Mouse (Mus musculus): ENCODE data around the gene Vps13d.
A peak's percentile ranks its signal among the peaks of the same experiment; 100 is the strongest.

Vps13d gene

GRCm38 (mm10) chr4:144977057-144977456 is 217.7 kb downstream of the Vps13d start:
- no peak for DNase-seq (ENCODE audit: low spot score in 2 of 2)

DNA sequence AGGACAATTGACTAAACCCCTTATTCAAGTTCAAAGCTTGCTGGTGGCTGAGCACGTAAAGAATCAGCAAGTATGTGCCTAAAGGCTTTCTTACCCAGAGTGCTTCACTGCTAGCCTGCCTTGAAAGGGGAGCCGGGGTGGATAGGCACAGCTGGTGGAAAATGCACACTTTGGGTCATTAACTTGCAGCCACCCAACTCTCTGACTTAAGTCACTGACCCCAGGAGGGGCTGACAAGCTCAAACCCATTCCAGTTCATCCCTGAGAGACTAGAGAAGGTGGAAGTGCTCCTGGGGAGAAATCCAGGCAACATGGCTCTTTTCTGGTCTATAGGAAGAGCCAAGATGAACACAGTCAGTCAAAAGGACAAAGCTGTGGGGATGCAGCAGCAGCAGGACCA is 219.3 kb downstream of the Vps13d start:
- no peak for DNase-seq (ENCODE audit: low spot score in 2 of 2)

DNA sequence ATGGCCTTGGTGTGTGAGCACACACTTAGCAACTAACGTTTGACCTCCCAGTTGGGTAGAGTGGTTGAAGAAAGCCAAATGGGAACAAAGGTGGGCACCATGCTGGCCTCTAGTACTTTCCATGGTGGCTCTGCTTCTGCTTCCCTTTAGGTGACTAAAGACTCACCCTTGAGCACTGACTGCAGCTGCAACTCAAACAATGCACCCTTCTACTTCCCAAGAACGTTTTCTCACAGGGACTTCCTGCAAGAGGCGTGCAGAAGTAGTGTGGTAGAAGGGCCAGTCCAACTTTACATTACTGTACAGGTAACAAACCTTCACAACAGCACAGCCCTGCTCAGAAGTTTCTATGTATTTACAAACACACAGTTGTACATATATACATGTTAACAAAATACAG is 220.3 kb downstream of the Vps13d start:
- no peak for DNase-seq (ENCODE audit: low spot score in 2 of 2)

DNA sequence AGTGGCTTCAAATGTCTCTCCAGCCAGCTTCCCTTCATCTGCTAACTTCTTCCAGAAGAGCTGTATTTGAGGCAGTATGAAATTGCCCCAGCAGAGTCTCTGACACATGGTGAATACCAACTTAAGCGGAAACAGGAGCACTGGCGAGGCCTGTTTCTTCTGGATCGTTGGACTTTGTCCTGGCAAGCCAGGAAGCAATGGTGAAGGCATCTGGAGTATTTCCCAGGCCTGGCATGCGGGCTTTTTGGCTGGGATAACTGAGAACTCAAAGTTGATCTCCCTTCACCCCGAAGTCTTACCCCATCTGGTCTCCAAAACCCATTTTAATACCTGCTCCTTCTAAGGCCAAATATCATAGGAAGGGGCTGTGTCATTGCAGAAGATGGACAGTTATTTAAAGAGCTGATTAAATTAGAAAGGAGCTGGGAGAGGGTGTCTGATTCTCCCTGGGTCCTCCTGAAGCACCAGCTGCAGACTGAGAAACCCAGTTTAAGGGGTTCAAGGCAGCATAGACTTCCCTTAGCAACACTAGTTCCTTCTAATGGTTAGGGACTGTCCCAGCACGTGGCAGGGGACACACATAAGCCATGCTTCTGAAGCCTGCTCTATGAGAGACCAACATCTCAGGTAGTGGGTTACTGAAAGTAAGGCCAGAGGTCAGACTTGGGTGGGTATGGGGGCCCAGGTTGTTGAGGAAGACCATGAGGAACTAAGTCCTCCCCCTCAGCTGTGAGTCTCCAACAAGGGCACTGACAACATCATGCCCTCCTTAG is 221.7 kb downstream of the Vps13d start:
- no peak for DNase-seq (ENCODE audit: low spot score in 2 of 2)

GRCm38 (mm10) chr4:144971048-144971447 is 223.8 kb downstream of the Vps13d start:
- no peak for DNase-seq (ENCODE audit: low spot score in 2 of 2)

GRCm38 (mm10) chr4:144969030-144969429 is 225.8 kb downstream of the Vps13d start:
- no peak for DNase-seq (ENCODE audit: low spot score in 2 of 2)

GRCm38 (mm10) chr4:144968371-144968770 is 226.4 kb downstream of the Vps13d start:
- DNase-seq (ENCODE audit: low spot score in 2 of 2) = no peak

DNA sequence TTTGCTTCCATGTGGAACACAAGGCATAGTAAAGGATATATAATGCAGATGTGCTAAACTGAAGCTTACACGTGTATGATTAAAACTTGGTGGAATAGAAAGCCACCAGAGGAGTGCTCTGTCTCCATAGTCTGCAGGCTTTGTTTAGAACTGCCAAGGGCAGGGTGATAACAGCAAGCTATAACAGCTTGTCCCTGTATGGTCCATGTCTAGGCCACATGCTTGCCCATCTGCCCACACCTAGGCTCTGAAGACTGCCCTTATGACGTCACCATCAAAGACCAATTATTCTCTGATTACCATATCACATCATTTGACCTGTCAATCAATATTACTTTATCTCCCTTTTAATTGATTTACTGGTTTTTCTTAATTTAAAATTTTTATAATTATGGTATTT is 229.6 kb downstream of the Vps13d start:
- no peak for DNase-seq (ENCODE audit: low spot score in 2 of 2)

- DNase-seq (ENCODE audit: low spot score in 2 of 2) = no peak
Observed at GRCm38 (mm10) chr4:144961696-144962095, 233.1 kb downstream of the Vps13d start.

DNA sequence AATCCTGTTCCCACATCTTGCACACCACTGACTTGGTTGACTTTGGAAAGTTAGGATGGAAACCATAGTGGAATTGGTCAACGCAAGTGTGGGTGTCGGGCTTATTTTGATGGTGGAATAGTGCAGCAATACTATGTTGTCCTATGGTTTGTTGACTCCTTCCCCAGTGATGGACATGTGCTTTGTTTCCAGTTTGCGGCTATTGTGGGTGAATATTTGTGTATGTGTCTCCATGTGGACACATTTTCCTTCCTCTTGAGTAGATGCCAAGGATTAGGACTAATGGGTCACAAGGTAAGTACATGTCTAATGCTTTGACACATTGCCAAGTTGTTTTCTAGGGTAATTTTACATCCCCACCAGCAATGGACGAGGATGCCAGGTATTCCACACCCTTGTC is 233.6 kb downstream of the Vps13d start:
- DNase-seq (ENCODE audit: low spot score in 2 of 2) = no peak

DNA sequence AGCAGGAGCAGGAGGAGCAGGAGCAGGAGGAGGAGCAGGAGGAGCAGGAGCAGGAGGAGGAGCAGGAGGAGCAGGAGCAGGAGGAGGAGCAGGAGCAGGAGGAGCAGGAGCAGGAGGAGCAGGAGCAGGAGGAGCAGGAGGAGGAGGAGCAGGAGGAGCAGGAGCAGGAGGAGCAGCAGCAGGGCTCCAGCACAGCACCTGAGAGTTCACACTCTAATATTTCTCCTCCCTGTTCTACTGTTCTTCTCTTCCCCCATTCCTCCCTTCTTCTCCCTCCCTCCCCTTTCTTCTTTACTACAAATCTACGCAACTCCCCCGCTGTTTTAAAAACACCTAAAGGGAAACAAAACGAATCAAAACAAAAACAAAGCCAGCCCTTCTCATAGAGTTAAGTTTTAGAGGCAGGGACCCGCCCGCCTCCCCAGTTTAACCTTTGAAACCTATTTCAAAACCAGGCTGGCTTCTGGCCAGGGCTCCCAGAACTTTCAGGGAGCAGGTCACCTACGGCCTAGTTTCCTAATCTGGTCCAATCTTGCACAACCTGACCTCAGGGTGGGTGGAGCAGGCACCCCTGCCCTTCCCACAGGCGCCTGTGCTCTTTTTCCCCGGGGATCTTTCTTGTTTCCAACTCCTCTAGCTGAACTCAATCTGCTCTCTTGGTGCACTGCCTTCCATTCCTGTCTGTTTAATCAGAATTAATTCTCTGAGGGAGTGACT is 234.5 kb downstream of the Vps13d start:
- DNase-seq (ENCODE audit: low spot score in 2 of 2) = peak; percentile 44 to 77

DNA sequence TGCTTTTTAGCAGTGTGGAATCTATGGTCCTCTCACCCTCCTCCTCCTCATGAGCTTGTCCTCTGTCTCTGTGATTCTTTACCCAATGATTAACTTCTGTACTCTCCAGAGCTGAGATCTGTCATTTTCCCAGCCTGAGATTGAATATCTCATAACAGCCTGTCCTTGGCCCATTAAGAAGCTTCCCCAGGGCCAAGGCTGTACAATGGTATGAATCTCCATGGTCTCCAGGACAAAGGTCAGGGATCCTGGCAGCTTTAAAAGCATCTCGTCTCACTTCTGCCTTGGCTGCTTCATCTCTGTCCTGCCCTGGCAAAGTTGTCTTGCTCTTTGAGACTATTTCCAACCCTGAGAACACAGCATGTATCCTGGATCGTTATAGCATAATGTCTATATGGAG is 237.1 kb downstream of the Vps13d start:
- no peak for DNase-seq (ENCODE audit: low spot score in 2 of 2)

DNA sequence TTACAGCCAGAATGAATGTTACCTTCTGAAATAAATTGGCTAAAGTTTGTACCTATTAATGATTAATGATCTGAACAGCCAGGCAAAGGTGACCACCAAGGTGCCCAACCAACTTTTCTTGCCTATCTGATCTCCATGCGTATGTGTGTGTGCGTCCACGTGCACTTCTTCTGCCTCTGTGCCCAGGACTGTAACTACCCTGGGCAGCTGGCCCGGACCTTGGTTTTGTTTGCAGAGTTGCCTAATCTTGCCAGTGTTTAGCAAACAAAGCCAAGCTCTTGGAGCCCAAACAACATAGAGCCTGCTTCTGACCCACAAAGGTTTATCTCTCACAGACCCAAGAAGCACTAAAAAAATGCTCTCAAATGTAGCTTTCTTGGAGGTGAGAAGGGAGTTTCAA is 237.6 kb downstream of the Vps13d start:
- DNase-seq (ENCODE audit: low spot score in 2 of 2) = no peak

DNA sequence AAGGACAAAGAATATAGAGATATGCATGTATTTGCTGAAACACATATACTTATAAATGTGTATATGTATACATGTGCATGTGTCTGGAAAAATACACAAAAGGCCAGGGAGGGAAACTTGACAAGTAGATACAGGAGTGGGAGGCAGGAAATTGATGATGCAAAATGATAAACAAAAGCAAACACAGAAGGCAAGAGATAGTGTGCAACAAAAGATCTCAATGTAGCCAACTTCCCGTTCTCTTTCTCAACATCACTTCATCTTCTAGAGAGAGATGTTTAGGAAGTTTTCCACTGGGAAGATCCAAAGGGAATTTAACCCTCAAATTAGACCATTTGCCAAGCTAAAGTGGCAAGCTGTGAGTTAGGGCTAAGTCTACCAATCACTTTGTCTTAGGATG is 238.5 kb downstream of the Vps13d start:
- DNase-seq (ENCODE audit: low spot score in 2 of 2) = no peak

- DNase-seq (ENCODE audit: low spot score in 2 of 2) = no peak
Observed at GRCm38 (mm10) chr4:144955863-144956262, 238.9 kb downstream of the Vps13d start.

- DNase-seq (ENCODE audit: low spot score in 2 of 2) = no peak
Observed at GRCm38 (mm10) chr4:144953421-144953820, 241.4 kb downstream of the Vps13d start.

DNA sequence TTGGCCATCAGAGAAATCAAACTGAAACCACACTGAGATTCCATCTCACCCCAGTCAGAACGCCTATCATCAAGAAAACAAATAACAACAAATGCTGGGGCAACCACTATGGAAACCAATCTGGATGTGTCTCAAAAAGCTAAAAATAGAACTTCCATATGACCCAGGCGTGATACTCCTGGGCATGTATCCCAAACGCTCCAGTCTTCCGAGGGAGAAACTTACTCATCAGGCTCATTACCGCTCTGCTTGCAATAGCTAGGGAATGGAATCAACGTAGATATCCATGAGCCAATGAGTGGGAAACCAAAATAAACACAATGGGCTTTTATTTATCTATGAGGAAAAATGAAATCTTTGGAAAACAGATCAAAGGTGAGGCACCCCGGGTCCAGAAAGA is 242.9 kb downstream of the Vps13d start:
- no peak for DNase-seq (ENCODE audit: low spot score in 2 of 2)

DNA sequence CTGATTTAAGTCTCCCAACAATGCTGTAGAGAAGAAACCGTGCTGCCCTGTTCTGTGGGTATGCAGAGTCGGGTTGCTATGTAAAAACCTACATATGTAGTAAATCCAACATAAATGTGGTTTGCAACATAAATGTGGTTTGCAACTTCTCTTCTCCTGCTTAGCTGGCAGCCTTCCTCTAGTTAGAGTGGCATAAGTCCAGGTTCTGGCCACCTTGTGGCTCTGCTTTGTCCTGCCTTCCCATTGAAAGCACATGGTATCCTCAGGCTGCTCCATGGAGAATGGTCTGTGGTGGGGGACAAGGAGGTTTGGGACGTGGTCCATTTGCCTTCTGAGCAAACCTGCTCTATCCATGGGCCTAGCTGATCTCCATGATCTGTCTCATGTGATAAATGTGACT is 243.9 kb downstream of the Vps13d start:
- DNase-seq (ENCODE audit: low spot score in 2 of 2) = no peak

DNA sequence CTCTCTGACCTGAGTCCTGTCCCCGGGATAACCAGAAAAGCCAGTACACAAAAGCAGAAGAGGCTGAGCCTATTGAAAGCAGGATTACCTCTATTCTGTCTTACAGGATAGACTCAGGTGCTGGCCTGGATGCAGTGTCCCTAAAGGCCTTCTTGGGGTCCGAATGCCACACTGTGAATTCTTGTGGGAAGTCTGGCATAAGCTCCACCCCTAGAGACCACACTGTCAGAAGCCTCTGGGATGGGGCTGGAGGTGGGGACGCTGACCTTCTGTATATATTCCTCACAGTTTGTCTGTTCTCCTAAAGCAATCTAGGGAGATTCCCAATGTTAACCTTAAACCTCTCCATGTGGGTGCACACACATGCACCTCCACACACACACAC is 244.5 kb downstream of the Vps13d start:
- no peak for DNase-seq (ENCODE audit: low spot score in 2 of 2)

DNA sequence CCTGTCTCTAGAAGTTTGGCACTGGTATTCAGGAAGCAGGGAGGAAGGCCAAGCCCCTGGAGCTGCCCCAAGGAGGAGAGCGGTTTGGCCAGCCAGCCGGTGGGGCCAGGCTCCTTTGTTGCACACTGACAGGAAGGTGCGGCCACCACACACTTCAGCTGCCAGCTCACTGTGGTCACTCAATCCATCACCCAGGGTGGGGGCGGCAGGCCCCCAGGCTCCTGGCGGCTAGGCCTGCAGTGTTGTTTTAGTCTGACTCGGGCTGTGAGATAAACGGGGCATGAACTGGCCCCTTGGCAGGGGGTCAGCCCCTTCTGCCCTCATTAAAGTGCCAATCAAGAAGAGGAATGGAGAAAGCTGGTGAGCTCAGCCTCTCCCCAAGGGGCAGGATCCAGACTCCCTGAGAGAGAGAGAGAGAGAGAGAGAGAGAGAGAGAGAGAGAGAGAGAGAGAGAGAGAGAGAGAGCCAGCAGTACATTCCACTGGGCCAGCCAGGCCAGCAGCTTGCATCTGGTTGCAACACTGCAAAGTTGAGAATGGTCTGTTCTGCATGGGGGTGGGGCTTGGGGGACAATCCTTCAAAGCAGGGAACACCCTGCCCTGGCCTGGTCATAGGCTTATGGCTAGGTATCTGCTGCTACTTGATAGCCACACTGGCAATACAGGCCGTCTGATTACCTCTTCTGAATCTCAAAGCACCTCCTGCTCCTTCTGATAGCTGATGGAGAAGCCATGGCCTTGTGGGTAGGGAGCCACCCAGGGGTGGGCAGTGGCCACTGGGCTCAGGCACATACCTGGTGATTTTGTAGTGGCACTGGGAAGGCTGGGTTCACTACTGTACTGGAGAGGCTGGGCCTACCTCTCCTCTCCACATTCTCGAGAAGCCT is 245.1 kb downstream of the Vps13d start:
- DNase-seq (ENCODE audit: low spot score in 2 of 2) = peak; percentile 75 to 77

- peak; percentile 74 to 75 for DNase-seq (ENCODE audit: low spot score in 2 of 2)
Observed at GRCm38 (mm10) chr4:144947738-144948390, 246.9 kb downstream of the Vps13d start.

DNA sequence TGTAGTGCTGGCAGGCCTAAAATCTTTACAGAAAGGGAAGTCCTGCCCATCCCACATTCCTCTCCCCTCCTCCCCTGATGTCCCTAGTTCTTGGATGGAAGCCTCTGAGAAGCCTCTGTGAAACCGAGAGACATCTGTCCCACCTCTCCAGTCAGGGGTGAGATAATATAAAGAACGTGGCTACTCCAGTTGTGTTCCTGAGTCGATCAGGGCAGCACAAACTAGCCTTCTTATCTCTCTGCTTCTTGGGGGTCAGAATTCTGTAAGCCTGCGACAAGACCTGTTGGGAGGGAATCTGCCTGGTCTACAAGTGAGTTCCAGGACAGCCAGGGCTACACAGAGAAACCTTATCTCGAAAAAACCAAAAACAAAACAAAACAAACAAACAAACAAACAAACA is 251.5 kb downstream of the Vps13d start:
- DNase-seq (ENCODE audit: low spot score in 2 of 2) = no peak

All from urinary bladder, postnatal 4 days (tissue).